Mouse (Mus musculus): Measurements from ENCODE around the gene Txn2. TPM values are rescaled to one million over a fixed set of nuclear protein-coding genes. Genes with fewer than 3 reads are reported as not detected.

Txn2 gene
- 323 and 420 TPM in 2 replicates for polyA plus RNA-seq (2012)

GRCm38 (mm10) chr15:77928673-77929331 is at the start of gene Txn2:
Gene Txn2, minus strand, starts transcription at chr15:77929006.
- TF ChIP-seq GATA1 (IDR thresholded peaks at IDR 0.05; ENCODE audit: low read length) = no peak

DNA sequence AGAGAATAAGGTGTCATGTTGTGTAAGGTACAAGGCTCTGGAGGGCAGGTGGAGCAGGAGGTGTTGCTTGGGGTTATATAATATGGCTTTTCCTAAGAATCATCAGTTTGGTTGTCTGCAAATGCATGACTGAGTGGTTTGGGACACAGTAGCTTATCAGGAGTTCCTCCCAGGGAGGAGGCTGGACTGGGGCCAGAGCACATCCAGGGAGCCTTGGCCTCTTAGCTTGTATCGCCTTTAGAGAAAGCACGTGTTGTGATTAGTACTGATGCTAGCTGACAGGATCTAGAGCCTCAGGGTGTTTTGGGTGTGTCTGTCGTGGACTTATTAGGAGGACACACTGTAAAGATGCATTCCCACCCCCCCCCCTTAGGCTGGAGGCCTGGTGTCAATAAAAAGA is 48.9 kb upstream of the Txn2 start:
- no peak for TF ChIP-seq GATA1 (IDR thresholded peaks at IDR 0.05; ENCODE audit: low read length)

GRCm38 (mm10) chr15:77974165-77974841 is 45.5 kb upstream of the Txn2 start:
- TF ChIP-seq GATA1 (IDR thresholded peaks at IDR 0.05; ENCODE audit: low read length) = no peak

DNA sequence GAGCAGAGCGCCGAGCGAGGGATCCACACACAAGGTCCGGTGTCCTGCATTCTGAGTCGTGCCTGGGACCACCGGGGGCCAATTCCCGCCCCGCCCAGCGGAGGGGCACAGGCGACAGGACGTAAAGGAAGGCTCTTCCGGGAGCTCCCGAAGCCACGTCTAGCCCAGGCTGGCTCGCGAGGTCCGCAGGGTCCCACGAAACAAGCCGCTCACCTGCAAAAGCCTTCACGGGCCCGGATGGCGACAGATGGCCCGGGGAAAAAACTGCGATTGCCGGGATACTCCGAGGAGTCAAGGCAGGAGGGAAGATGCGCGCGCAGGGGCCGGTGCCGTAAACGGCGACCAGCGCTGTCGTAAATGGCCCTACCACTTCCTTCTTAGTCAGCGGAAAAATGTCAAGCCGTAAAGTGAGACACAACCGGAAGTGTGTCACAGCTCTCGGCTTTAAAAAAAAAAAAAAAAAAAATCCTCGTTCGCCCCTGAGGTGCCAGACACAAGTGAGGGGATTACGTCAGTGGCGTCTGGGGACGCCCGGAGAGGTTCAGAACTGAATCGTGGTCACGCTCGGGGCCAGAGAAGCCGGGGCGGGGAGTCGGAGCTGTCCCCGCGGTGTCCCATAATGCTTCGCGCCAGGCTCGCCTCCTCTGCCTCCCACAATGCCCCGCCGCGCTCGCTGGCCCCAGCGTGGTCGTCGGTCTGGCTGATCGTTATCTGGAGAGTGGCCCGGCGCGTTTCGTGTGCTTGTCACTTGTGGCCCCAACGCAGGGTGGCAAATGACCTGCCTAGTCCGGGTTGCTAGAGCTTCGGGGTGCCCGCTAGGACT is 41.9 kb upstream of the Txn2 start, which contains the start of gene Eif3d:
TSS of gene Eif3d (minus strand) at position 344 of the 823 bp plus-strand sequence.
- TF ChIP-seq GATA1 (IDR thresholded peaks at IDR 0.05; ENCODE audit: low read length) = no peak

DNA sequence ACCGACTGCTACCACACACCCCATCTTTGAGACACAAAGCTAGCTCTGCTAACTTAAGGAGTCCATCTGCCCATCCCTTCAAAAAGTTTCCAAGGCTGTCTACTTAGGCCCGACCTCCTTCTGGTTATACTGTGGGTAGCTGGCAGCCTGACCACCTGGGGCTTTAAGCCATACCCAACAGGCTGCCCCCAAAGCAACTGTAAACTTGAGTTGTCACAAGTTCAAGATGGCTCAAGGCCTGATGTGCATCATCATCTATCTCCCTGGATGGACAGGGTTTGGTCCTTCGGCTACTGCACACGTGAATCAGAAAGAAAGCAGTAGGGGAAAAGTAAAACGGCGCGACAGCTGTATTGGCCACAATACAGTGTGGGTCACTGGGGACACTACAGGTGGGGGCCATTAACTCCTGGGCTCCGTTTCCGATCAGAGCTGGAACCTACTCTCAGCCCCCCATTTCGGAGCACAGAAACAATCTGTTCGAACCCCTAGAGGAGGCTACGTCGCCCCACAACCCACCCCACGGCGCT is 41.2 kb upstream of the Txn2 start:
- TF ChIP-seq GATA1 (IDR thresholded peaks at IDR 0.05; ENCODE audit: low read length) = no peak

- no peak for TF ChIP-seq GATA1 (IDR thresholded peaks at IDR 0.05; ENCODE audit: low read length)
Measured at GRCm38 (mm10) chr15:77965117-77965528, 36.3 kb upstream of the Txn2 start.

DNA sequence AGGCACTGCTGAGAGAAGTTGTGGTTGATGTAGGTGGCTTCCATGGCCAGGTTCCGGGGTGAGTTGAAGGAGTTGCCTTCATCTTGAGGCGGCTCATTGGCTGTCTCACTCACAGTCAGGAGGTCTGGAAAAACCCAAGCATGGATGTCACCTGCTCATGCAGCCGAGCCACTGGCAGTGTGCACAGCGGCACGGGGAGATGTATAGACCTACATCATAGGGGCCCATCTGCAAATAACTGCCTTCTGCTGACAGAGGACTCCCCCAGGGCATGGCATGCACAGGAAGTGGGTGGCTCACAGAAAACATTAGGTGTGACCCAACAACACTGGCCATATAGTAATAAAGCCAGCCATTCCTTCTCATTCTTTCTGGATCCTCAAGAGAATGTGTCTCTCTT is 33.6 kb upstream of the Txn2 start:
- no peak for TF ChIP-seq GATA1 (IDR thresholded peaks at IDR 0.05; ENCODE audit: low read length)

GRCm38 (mm10) chr15:77960693-77961092 is 31.9 kb upstream of the Txn2 start:
- no peak for TF ChIP-seq GATA1 (IDR thresholded peaks at IDR 0.05; ENCODE audit: low read length)

GRCm38 (mm10) chr15:77958071-77958470 is 29.3 kb upstream of the Txn2 start:
- TF ChIP-seq GATA1 (IDR thresholded peaks at IDR 0.05; ENCODE audit: low read length) = no peak

- TF ChIP-seq GATA1 (IDR thresholded peaks at IDR 0.05; ENCODE audit: low read length) = no peak
Measured at GRCm38 (mm10) chr15:77957625-77958024, 28.8 kb upstream of the Txn2 start.

GRCm38 (mm10) chr15:77956404-77956901 is 27.6 kb upstream of the Txn2 start, which contains the start of gene Foxred2:
Gene Foxred2, minus strand, starts transcription at chr15:77956722.
- TF ChIP-seq GATA1 (IDR thresholded peaks at IDR 0.05; ENCODE audit: low read length) = no peak

GRCm38 (mm10) chr15:77955440-77956403 is 26.9 kb upstream of the Txn2 start:
- no peak for TF ChIP-seq GATA1 (IDR thresholded peaks at IDR 0.05; ENCODE audit: low read length)

GRCm38 (mm10) chr15:77954362-77954761 is 25.6 kb upstream of the Txn2 start:
- no peak for TF ChIP-seq GATA1 (IDR thresholded peaks at IDR 0.05; ENCODE audit: low read length)

DNA sequence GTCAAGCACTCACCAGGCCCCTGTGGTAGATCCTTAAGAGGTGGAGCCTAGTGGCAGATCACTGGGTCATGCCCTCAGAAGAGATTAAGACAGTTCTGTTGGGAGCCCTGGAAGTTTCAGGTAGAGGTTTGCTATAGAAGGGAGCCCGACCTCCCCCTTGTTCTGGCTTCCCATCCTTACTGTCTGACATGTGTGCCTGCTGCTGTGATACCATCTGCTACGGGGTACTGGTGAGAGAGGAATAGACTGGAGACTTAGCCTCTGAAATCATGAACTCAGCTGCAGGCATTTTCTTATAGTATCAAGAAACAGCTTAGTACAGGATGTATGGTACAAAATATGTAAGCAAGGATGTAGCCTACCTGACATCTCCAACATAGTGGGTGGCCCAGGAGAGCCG is 24.1 kb upstream of the Txn2 start:
- no peak for TF ChIP-seq GATA1 (IDR thresholded peaks at IDR 0.05; ENCODE audit: low read length)

All from G1E-ER4 (cell line).